Mouse (Mus musculus): ENCODE data around the gene Wdr59. TPM values are rescaled to one million over a fixed set of nuclear protein-coding genes. Genes with fewer than 3 reads are reported as not detected.

The Wdr59 gene
- 4.1 TPM for polyA plus RNA-seq (2014; fragmentation: Illumina TruSeq; extraction: RNeasy Lipid Tissue Mini Kit (QIAGEN cat#74804); ENCODE audit: insufficient read depth, low read depth, low replicate concordance)

DNA sequence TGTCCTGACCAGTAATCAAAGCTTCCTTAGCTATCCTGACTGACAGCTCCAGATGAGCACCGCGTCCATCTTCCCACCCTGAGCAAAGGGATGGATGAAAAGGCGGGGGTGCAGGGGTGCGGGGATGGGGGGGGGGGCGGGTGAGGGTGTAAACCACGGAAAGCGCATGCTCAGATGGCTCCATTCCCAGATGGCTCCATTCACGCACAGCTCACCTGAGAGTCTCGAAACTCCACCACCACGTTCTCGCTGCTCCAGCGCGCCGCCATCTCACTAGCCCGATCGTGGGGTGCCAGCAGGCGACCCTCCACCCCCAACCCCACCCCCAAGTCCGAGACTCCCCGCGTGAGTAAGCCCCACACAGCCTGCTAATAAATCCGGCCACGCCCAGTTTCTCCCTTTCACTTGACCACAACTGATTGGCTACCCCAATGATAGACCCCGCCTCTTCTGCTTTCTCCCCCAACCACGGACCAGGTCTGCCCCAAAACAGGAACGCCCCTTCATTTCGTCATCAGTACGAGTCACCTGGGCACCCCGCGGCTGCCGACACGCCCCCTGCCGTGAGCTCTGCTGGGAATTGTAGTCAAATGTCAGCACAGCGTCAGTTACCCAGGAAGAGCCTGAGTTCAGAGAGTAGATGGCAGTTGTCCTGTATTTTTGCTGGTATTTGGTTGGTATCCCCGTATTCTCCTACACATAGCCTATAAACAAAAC is at the start of gene Wdr59:
Gene Wdr59, minus strand, starts transcription at position 380 of the 717 bp plus-strand sequence.

DNA sequence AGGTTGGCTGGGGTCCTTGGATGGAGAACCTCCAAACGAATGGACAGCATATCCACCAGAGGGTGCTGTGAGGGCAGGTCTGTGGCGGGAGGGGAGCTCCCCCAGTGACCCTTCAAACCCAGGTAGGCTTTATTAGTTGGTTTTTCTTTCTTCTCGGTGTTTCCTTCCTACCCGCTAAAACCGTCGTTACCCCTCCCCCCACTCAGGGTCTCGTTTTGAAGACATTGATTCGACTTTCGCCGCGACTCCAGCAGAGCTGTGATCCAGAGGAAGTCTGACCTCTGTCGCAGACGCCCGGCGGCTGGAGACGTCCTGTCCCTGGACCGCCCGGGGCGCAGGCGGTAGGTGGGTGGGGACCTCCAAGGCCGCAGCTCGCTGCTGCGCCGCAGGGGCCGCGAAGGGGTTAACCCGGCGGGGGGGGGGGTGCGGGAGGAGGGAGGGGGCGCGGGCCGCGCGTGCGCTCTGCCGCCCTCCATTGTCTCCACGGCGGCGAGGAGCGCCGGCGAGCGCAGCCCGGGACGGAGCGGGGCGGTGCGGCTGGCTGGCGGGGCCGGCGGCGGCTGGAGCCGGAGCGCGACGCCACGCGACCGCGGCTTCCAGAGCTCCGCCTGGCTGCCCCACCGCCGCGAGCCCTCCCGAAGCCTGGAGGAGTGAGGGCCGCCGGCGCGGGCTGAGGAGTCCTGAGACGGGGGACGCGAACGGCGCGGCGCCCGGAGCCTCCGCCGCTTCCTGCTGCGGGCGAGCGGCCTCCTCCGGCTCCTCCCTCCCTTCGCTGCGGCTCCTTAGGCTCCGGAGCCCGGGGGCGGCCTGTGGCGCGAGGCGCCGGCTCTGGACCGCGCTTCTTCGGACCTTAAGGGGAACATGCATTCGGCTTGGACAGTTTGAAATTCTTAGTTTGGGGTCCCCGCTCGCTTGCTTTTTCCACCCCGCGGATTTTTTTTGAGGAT is 14.4 kb upstream of the Wdr59 start, which contains the start of gene Znrf1:
Gene Znrf1, plus strand, starts transcription at position 67 of the 947 bp plus-strand sequence.

Other genes with a start within 250 kb of the Wdr59 start
- 9.6 TPM for gene Rfwd3, start 221.9 kb downstream of the Wdr59 start, polyA plus RNA-seq (2014; fragmentation: Illumina TruSeq; extraction: RNeasy Lipid Tissue Mini Kit (QIAGEN cat#74804); ENCODE audit: insufficient read depth, low read depth, low replicate concordance)
- 4.4 TPM for gene Mlkl, start 183.9 kb downstream of the Wdr59 start, polyA plus RNA-seq (2014; fragmentation: Illumina TruSeq; extraction: RNeasy Lipid Tissue Mini Kit (QIAGEN cat#74804); ENCODE audit: insufficient read depth, low read depth, low replicate concordance)
- gene Fa2h, start 128.3 kb downstream of the Wdr59 start, polyA plus RNA-seq (2014; fragmentation: Illumina TruSeq; extraction: RNeasy Lipid Tissue Mini Kit (QIAGEN cat#74804); ENCODE audit: insufficient read depth, low read depth, low replicate concordance): not detected
- 34.9 TPM for gene Znrf1, start 14.0 kb upstream of the Wdr59 start, polyA plus RNA-seq (2014; fragmentation: Illumina TruSeq; extraction: RNeasy Lipid Tissue Mini Kit (QIAGEN cat#74804); ENCODE audit: insufficient read depth, low read depth, low replicate concordance)
- 4.4 TPM for gene Ldhd, start 108.3 kb upstream of the Wdr59 start, polyA plus RNA-seq (2014; fragmentation: Illumina TruSeq; extraction: RNeasy Lipid Tissue Mini Kit (QIAGEN cat#74804); ENCODE audit: insufficient read depth, low read depth, low replicate concordance)
- 6.9 TPM for gene Zfp1, start 121.3 kb upstream of the Wdr59 start, polyA plus RNA-seq (2014; fragmentation: Illumina TruSeq; extraction: RNeasy Lipid Tissue Mini Kit (QIAGEN cat#74804); ENCODE audit: insufficient read depth, low read depth, low replicate concordance)
- gene Ctrb1, start 168.9 kb upstream of the Wdr59 start, polyA plus RNA-seq (2014; fragmentation: Illumina TruSeq; extraction: RNeasy Lipid Tissue Mini Kit (QIAGEN cat#74804); ENCODE audit: insufficient read depth, low read depth, low replicate concordance): not detected
- gene Bcar1, start 221.7 kb upstream of the Wdr59 start, polyA plus RNA-seq (2014; fragmentation: Illumina TruSeq; extraction: RNeasy Lipid Tissue Mini Kit (QIAGEN cat#74804); ENCODE audit: insufficient read depth, low read depth, low replicate concordance): 18.0 TPM